Mouse (Mus musculus) hindbrain, postnatal 0 days (tissue): ENCODE data around the gene Dazap1. TPM values are rescaled to one million over a fixed set of nuclear protein-coding genes. Genes with fewer than 3 reads are reported as not detected.

Source experiments
- ATAC-seq: fragments of 200-750 bp; cut with Nextera tagmentation; 2 replicates; pipeline ENCODE4 v1.8.0; 2017; ENCODE audit warnings: mild to moderate bottlenecking, moderate TSS enrichment, moderate library complexity
- DNase-seq: peaks from one replicate; pipeline ENCODE4 v3.0.0-alpha.2; 2015; ENCODE audit warnings: low spot score
- H3K27ac ChIP-seq: fragments of 300-500 bp; sonication (generic); 2 replicates; pipeline ENCODE4 v1.5.1; 2014; ENCODE audit warnings: mild to moderate bottlenecking
- H3K27me3 ChIP-seq: fragments of 300-500 bp; sonication (generic); 2 replicates; pipeline ENCODE4 v1.6.1; 2014; ENCODE audit warnings: low read length, mixed read lengths; ENCODE audit not compliant: insufficient read depth
- H3K36me3 ChIP-seq: fragments of 300-500 bp; sonication (generic); 2 replicates; pipeline ENCODE4 v1.6.1; 2014; ENCODE audit warnings: low read length, mixed read lengths; ENCODE audit not compliant: insufficient read depth
- H3K4me1 ChIP-seq: fragments of 300-500 bp; sonication (generic); 2 replicates; pipeline ENCODE4 v1.6.1; 2014; ENCODE audit warnings: antibody characterized with exemption, low read length, mixed read lengths; ENCODE audit not compliant: insufficient read depth
- H3K4me2 ChIP-seq: fragments of 300-500 bp; sonication (generic); 2 replicates; pipeline ENCODE4 v1.6.1; 2014; ENCODE audit warnings: low read depth, mild to moderate bottlenecking, low read length, moderate library complexity, mixed read lengths
- H3K4me3 ChIP-seq: fragments of 300-500 bp; sonication (generic); 2 replicates; pipeline ENCODE4 v1.5.1; 2014; ENCODE audit warnings: low read length
- H3K9ac ChIP-seq: fragments of 300-500 bp; sonication (generic); replicated peaks from 2 replicates; pipeline ENCODE4 v1.6.1; 2014; ENCODE audit warnings: mild to moderate bottlenecking, low read length, moderate library complexity, mixed read lengths
- H3K9me3 ChIP-seq: fragments of 300-500 bp; sonication (generic); 2 replicates; pipeline ENCODE4 v1.6.1; 2016; ENCODE audit warnings: low read length, mixed read lengths
- CTCF ChIP-seq: IDR thresholded peaks from 2 replicates; pipeline ENCODE4 v1.5.1; 2016; ENCODE audit warnings: antibody characterized with exemption, control low read depth, low read depth
- WGBS: fragments of 180-500 bp; shearing (Covaris S2); extraction: QIAGEN DNeasy Blood & Tissue Kit; methylation state at CpG from one replicate; pipeline ENCODE4 v1.1.7; 2014; 5-methylcytosine and 5-hydroxymethylcytosine counted together
- polyA plus RNA-seq: library from polyadenylated mRNA; unstranded; fragments of >200 nt; fragmentation: Nextera tagmentation; extraction: Ambion mirVana; gene quantifications from 2 replicates; pipeline ENCODE4 v1.2.1, GENCODE M21; 2015
- total RNA-seq: library from RNA; depleted of rRNA; stranded (reverse); fragments of >200 nt; gene quantifications from 2 replicates; pipeline ENCODE4 v1.2.3, GENCODE M21; 2014

Gene Dazap1
- total and polyA plus RNA-seq, 2 experiments from 2014 or later, result 38.5 to 79.1 TPM

- Histone ChIP-seq H3K4me3 (no peak overlapping the region), H3K9ac (no peak overlapping the region), H3K36me3 (peaks cover 51% of the 10 kb centered on the region), H3K27ac (no peak overlapping the region), H3K4me1 (peaks cover 15% of the 10 kb centered on the region), H3K27me3 (no peaks in the 10 kb centered on the region), H3K9me3 (no peaks in the 10 kb centered on the region), H3K4me2 (no peak overlapping the region)
- ATAC-seq (no peak), DNase-seq (no peak)
- no peak for TF ChIP-seq CTCF
- WGBS, result 94% methylated on average over 26 of the region's 26 CpGs
Measured at GRCm38 (mm10) chr10:80254331-80255297, 6.7 kb upstream of the Dazap1 start.

GRCm38 (mm10) chr10:80255881-80256535 lies 5.3 kb upstream of the Dazap1 start:
- 79% methylated on average over 5 of the region's 5 CpGs for WGBS
- Histone ChIP-seq H3K4me3 (no peak overlapping the region), H3K4me1 (peaks cover 21% of the 10 kb centered on the region), H3K4me2 (no peak overlapping the region), H3K36me3 (peaks cover 51% of the 10 kb centered on the region), H3K27me3 (no peaks in the 10 kb centered on the region), H3K9me3 (no peaks in the 10 kb centered on the region), H3K27ac (peak overlapping the region; percentile 32), H3K9ac (no peak overlapping the region)
- ATAC-seq, result no peak
- peak; percentile 46 for DNase-seq
- peak; percentile 24; the same call in 1 of the 2 replicates for TF ChIP-seq CTCF

- H3K27me3 ChIP-seq, result no peaks in the 10 kb centered on the region
- H3K36me3 ChIP-seq, result peaks cover 51% of the 10 kb centered on the region
- H3K9me3 ChIP-seq, result no peaks in the 10 kb centered on the region
- no peak for TF ChIP-seq CTCF
- H3K9ac ChIP-seq, result no peak overlapping the region
- DNase-seq (no peak), ATAC-seq (no peak)
- H3K4me1 ChIP-seq, result peaks cover 23% of the 10 kb centered on the region
- 84% methylated on average over 2 of the region's 2 CpGs for WGBS
- H3K4me3 ChIP-seq, result no peak overlapping the region
- no peak overlapping the region for H3K4me2 ChIP-seq
- H3K27ac ChIP-seq, result no peak overlapping the region
Measured at GRCm38 (mm10) chr10:80257936-80258335, 3.4 kb upstream of the Dazap1 start.

- H3K4me2 ChIP-seq, result peak overlapping the region; percentile 82
- H3K4me3 ChIP-seq, result no peak overlapping the region
- H3K9me3 ChIP-seq, result no peaks in the 10 kb centered on the region
- ATAC-seq (no peak), DNase-seq (no peak)
- no peaks in the 10 kb centered on the region for H3K27me3 ChIP-seq
- H3K9ac ChIP-seq, result 0 out of 2 replicates have a peak overlapping the region, but pooled peaks have one; percentile 57
- H3K36me3 ChIP-seq, result peaks cover 42% of the 10 kb centered on the region
- peaks cover 23% of the 10 kb centered on the region for H3K4me1 ChIP-seq
- H3K27ac ChIP-seq, result peak overlapping the region; percentile 90; the same call in 1 of the 2 replicates
- WGBS, result 86% methylated on average over 14 of the region's 14 CpGs
- TF ChIP-seq CTCF, result no peak
Measured at GRCm38 (mm10) chr10:80258752-80259462, 2.4 kb upstream of the Dazap1 start.

GRCm38 (mm10) chr10:80259463-80259805 lies 1.9 kb upstream of the Dazap1 start:
- H3K4me3 ChIP-seq, result peak overlapping the region; percentile 45; the same call in 1 of the 2 replicates
- H3K9ac ChIP-seq, result 0 out of 2 replicates have a peak overlapping the region, but pooled peaks have one; percentile 57
- TF ChIP-seq CTCF, result no peak
- no peaks in the 10 kb centered on the region for H3K27me3 ChIP-seq
- no peak for ATAC-seq
- no peak for DNase-seq
- peaks cover 37% of the 10 kb centered on the region for H3K36me3 ChIP-seq
- no peaks in the 10 kb centered on the region for H3K9me3 ChIP-seq
- peak overlapping the region; percentile 90 for H3K27ac ChIP-seq
- H3K4me2 ChIP-seq, result peak overlapping the region; percentile 82
- peaks cover 23% of the 10 kb centered on the region for H3K4me1 ChIP-seq
- WGBS, result 55% methylated on average over 6 of the region's 6 CpGs

- H3K4me1 ChIP-seq, result peaks cover 23% of the 10 kb centered on the region
- peak overlapping the region; percentile 90 for H3K27ac ChIP-seq
- WGBS, result 2% methylated on average over 19 of the region's 19 CpGs
- peak overlapping the region; percentile 57 for H3K9ac ChIP-seq
- H3K4me3 ChIP-seq, result peak overlapping the region; percentile 45
- H3K36me3 ChIP-seq, result peaks cover 31% of the 10 kb centered on the region
- no peaks in the 10 kb centered on the region for H3K9me3 ChIP-seq
- no peak for TF ChIP-seq CTCF
- ATAC-seq (peak; percentile 6; the same call in 1 of the 2 replicates), DNase-seq (peak; percentile 83)
- H3K27me3 ChIP-seq, result no peaks in the 10 kb centered on the region
- peak overlapping the region; percentile 82 for H3K4me2 ChIP-seq
Measured at GRCm38 (mm10) chr10:80259861-80260641, 1.2 kb upstream of the Dazap1 start.
